Mouse (Mus musculus) stomach, postnatal 0 days (tissue): ENCODE data around the gene Hypm.

Source experiments
- CTCF ChIP-seq: IDR thresholded peaks from 2 replicates; pipeline ENCODE4 v1.5.1; 2016; ENCODE audit warnings: antibody characterized with exemption, low read depth, mild to moderate bottlenecking, moderate library complexity
- EP300 ChIP-seq: optimal IDR thresholded peaks from 2 replicates; pipeline ENCODE3; 2016; ENCODE audit warnings: antibody characterized with exemption

- no peak for TF ChIP-seq CTCF
- TF ChIP-seq EP300, result no peak
Measured at GRCm38 (mm10) chrX:9812469-9812868, 34.3 kb upstream of the Hypm start.
